Mouse (Mus musculus) heart, postnatal 0 days (tissue): Measurements from ENCODE around the gene Arhgap27. TPM values are rescaled to one million over a fixed set of nuclear protein-coding genes. Genes with fewer than 3 reads are reported as not detected.

Source experiments
- ATAC-seq: fragments of 200-750 bp; cut with Nextera tagmentation; 2 replicates; pipeline ENCODE4 v1.8.0; 2017; ENCODE audit warnings: low read depth, moderate number of reproducible peaks, moderate library complexity; ENCODE audit not compliant: insufficient read depth
- DNase-seq: peaks from one replicate; pipeline ENCODE4 v3.0.0-alpha.2; 2016; ENCODE audit warnings: low spot score
- H3K27ac ChIP-seq: fragments of 300-500 bp; sonication (generic); 2 replicates; pipeline ENCODE4 v1.5.1; 2014; ENCODE audit warnings: low read depth, mild to moderate bottlenecking
- H3K27me3 ChIP-seq: fragments of 300-500 bp; sonication (generic); 2 replicates; pipeline ENCODE4 v1.6.1; 2014; ENCODE audit warnings: low read length, mixed read lengths; ENCODE audit not compliant: control insufficient read depth, insufficient read depth
- H3K36me3 ChIP-seq: fragments of 300-500 bp; sonication (generic); replicated peaks from 2 replicates; pipeline ENCODE4 v1.6.1; 2014; ENCODE audit warnings: low read length, mixed read lengths; ENCODE audit not compliant: control insufficient read depth, insufficient read depth
- H3K4me1 ChIP-seq: fragments of 300-500 bp; sonication (generic); 2 replicates; pipeline ENCODE4 v1.6.1; 2014; ENCODE audit warnings: antibody characterized with exemption; ENCODE audit not compliant: control insufficient read depth, insufficient read depth
- H3K4me2 ChIP-seq: fragments of 300-500 bp; sonication (generic); 2 replicates; pipeline ENCODE4 v1.6.1; 2014; ENCODE audit warnings: low read depth, mild to moderate bottlenecking, low read length, moderate library complexity
- H3K4me3 ChIP-seq: fragments of 300-500 bp; sonication (generic); 2 replicates; pipeline ENCODE4 v1.5.1; 2014; ENCODE audit warnings: low read depth, low read length
- H3K9ac ChIP-seq: fragments of 300-500 bp; sonication (generic); replicated peaks from 2 replicates; pipeline ENCODE4 v1.6.1; 2014; ENCODE audit warnings: low read depth, low read length, mixed read lengths
- H3K9me3 ChIP-seq: fragments of 300-500 bp; sonication (generic); replicated peaks from 2 replicates; pipeline ENCODE4 v1.6.1; 2016; ENCODE audit warnings: low read length; ENCODE audit not compliant: control insufficient read depth
- CTCF ChIP-seq: IDR thresholded peaks from 2 replicates; pipeline ENCODE4 v1.5.1; 2016; ENCODE audit warnings: antibody characterized with exemption, control low read depth, low read depth
- EP300 ChIP-seq: IDR thresholded peaks from 2 replicates; pipeline ENCODE4 v1.6.1; 2016; ENCODE audit warnings: antibody characterized with exemption, low read depth
- WGBS: fragments of 180-500 bp; shearing (Covaris S2); extraction: QIAGEN DNeasy Blood & Tissue Kit; methylation state at CpG from one replicate; pipeline ENCODE4 v1.1.7; 2014; 5-methylcytosine and 5-hydroxymethylcytosine counted together
- polyA plus RNA-seq: library from polyadenylated mRNA; unstranded; fragments of >200 nt; fragmentation: Nextera tagmentation; extraction: Ambion mirVana; gene quantifications from 2 replicates; pipeline ENCODE4 v1.2.1, GENCODE M21; 2015
- total RNA-seq: library from RNA; depleted of rRNA; stranded (reverse); fragments of >200 nt; gene quantifications from 2 replicates; pipeline ENCODE4 v1.2.3, GENCODE M21; 2014; ENCODE audit warnings: low replicate concordance

Gene Arhgap27
- total and polyA plus RNA-seq, 2 experiments from 2014 or later = 6.5 to 9.7 TPM

DNA sequence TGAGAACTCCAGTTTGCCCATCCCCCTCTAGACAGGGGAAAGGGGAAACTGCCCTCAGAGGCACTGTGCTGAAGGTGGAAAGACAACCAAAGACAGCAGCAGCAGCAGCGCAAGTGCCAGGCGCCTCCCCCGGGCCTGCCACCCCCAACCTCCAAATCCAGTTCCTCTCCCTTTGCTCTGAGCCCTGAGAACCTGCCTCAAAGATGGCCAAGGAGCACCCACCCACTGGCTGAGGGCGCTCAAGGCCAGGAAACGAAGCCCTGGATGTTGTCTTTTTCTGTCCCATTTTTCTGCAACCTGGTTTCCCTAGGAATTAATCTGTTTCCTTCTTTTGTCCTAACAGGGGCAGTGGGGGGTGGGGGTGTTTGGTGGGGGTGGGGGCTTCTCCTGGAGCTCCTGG is 843 bp upstream of the Arhgap27 start:
- TF ChIP-seq CTCF (no peak), EP300 (no peak)
- H3K9me3 ChIP-seq = no peaks in the 10 kb centered on the region
- DNase-seq (no peak), ATAC-seq (no peak)
- 64% methylated on average over 5 of the region's 5 CpGs for WGBS
- H3K4me2 ChIP-seq = peak overlapping the region; percentile 79; the same call in 1 of the 2 replicates
- no peak overlapping the region for H3K4me3 ChIP-seq
- peaks cover 11% of the 10 kb centered on the region; the same call in 1 of the 2 replicates for H3K36me3 ChIP-seq
- peaks cover 9% of the 10 kb centered on the region; the same call in 1 of the 2 replicates for H3K4me1 ChIP-seq
- H3K27me3 ChIP-seq = peaks cover 40% of the 10 kb centered on the region
- peak overlapping the region; percentile 92 for H3K27ac ChIP-seq
- H3K9ac ChIP-seq = no peak overlapping the region

GRCm38 (mm10) chr11:103362521-103363181 is 841 bp downstream of the Arhgap27 start:
- DNase-seq = no peak
- peaks cover 48% of the 10 kb centered on the region for H3K27me3 ChIP-seq
- H3K4me2 ChIP-seq = peak overlapping the region; percentile 79
- H3K4me3 ChIP-seq = peak overlapping the region; percentile 60
- TF ChIP-seq EP300 = no peak
- no peak for TF ChIP-seq CTCF
- H3K4me1 ChIP-seq = peaks cover 9% of the 10 kb centered on the region; the same call in 1 of the 2 replicates
- peaks cover 11% of the 10 kb centered on the region; the same call in 1 of the 2 replicates for H3K36me3 ChIP-seq
- H3K9me3 ChIP-seq = no peaks in the 10 kb centered on the region
- under 1% methylated on average over 33 of the region's 33 CpGs for WGBS
- H3K27ac ChIP-seq = peak overlapping the region; percentile 92
- ATAC-seq = peak; percentile 6
- peak overlapping the region; percentile 66 for H3K9ac ChIP-seq

GRCm38 (mm10) chr11:103362054-103362432 is 1.4 kb downstream of the Arhgap27 start:
- H3K4me1 ChIP-seq = peaks cover 9% of the 10 kb centered on the region; the same call in 1 of the 2 replicates
- no peaks in the 10 kb centered on the region for H3K9me3 ChIP-seq
- TF ChIP-seq CTCF (no peak), EP300 (no peak)
- no peak for DNase-seq
- no peak for ATAC-seq
- H3K36me3 ChIP-seq = peaks cover 9% of the 10 kb centered on the region; the same call in 1 of the 2 replicates
- peaks cover 54% of the 10 kb centered on the region for H3K27me3 ChIP-seq
- H3K9ac ChIP-seq = peak overlapping the region; percentile 66; the same call in 1 of the 2 replicates
- peak overlapping the region; percentile 79 for H3K4me2 ChIP-seq
- 7% methylated on average over 13 of the region's 13 CpGs for WGBS
- H3K4me3 ChIP-seq = peak overlapping the region; percentile 60
- peak overlapping the region; percentile 92 for H3K27ac ChIP-seq

GRCm38 (mm10) chr11:103361396-103362053 is 2.0 kb downstream of the Arhgap27 start:
- Histone ChIP-seq H3K4me3 (peak overlapping the region; percentile 60), H3K9me3 (no peaks in the 10 kb centered on the region), H3K36me3 (peaks cover 3% of the 10 kb centered on the region; the same call in 1 of the 2 replicates), H3K27me3 (peaks cover 54% of the 10 kb centered on the region), H3K9ac (no peak overlapping the region), H3K4me2 (peak overlapping the region; percentile 79), H3K27ac (no peak overlapping the region), H3K4me1 (peaks cover 9% of the 10 kb centered on the region; the same call in 1 of the 2 replicates)
- DNase-seq = no peak
- TF ChIP-seq CTCF = no peak
- TF ChIP-seq EP300 = no peak
- no peak for ATAC-seq
- 13% methylated on average over 25 of the region's 25 CpGs for WGBS

DNA sequence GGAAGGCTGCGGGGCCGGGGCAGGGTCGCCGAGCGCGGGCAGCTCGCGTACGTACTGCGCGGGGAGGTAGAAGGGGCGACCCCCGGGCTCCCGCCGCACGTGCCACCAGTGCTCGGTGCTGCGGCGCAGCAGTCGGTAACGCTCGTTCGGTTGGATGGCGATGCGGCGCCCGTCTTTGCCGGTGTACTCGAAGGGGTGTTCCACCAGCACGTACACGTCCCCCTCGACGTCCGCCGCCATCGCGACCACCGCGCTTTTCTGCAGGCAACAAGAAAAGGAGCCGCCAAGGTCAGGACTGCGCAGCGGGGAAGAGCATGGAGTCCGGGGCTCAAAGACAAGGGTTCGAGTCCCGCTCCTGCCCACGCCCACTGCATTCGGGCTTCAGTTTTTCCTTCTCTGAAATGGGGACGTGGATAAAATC is 2.8 kb downstream of the Arhgap27 start:
- no peak for TF ChIP-seq CTCF
- no peak for TF ChIP-seq EP300
- peaks cover 60% of the 10 kb centered on the region for H3K27me3 ChIP-seq
- peak overlapping the region; percentile 79 for H3K4me2 ChIP-seq
- DNase-seq (no peak), ATAC-seq (no peak)
- peak overlapping the region; percentile 60 for H3K4me3 ChIP-seq
- H3K27ac ChIP-seq = no peak overlapping the region
- H3K36me3 ChIP-seq = no peaks in the 10 kb centered on the region
- no peaks in the 10 kb centered on the region for H3K9me3 ChIP-seq
- WGBS = 4% methylated on average over 47 of the region's 48 CpGs
- H3K9ac ChIP-seq = peak overlapping the region; percentile 34; the same call in 1 of the 2 replicates
- H3K4me1 ChIP-seq = peaks cover 9% of the 10 kb centered on the region; the same call in 1 of the 2 replicates
